Comparison of ENCODE assay signal across 26 mouse cellular contexts in genomic region chrX:168913519-168913918, GRCm38 (mm10).
DNase-seq lines count a peak whose midpoint lies in the region; ATAC-seq and TF ChIP-seq lines count a peak whose summit lies in the region.
"Had no signal": no experiment of that assay in that cellular context is flagged by ENCODE, and none has a peak within 500 bp of the region (broad histone marks: within the 10 kb centered on the region; RNA-seq: fewer than 3 reads in every experiment).

No protein-coding gene starts in this region.

- no peak overlapping the region for H3K27ac ChIP-seq in MEL (ENCODE audit: control insufficient read depth, low read depth, low read length)
- H3K27ac ChIP-seq: embryonic facial prominence, embryonic 10.5 days; embryonic facial prominence, embryonic 12.5 days; forebrain, embryonic 13.5 days; forebrain, embryonic 15.5 days had no signal

- no peaks in the 10 kb centered on the region for H3K4me1 ChIP-seq in MEL (ENCODE audit: control insufficient read depth in 1 of 2, insufficient read depth in 2 of 2, low read length in 2 of 2)
- H3K4me1 ChIP-seq: embryonic facial prominence, embryonic 10.5 days; embryonic facial prominence, embryonic 12.5 days; forebrain, embryonic 13.5 days; forebrain, embryonic 15.5 days had no signal

- H3K27me3 ChIP-seq in MEL (ENCODE audit: control insufficient read depth in 1 of 2, insufficient read depth in 2 of 2, low read length in 2 of 2) = peaks cover 0 to 3% of the 10 kb centered on the region in 2 experiments; a peak in 1 of 4 replicates
- H3K27me3 ChIP-seq: CH12.LX; embryonic facial prominence, embryonic 12.5 days; forebrain, embryonic 13.5 days; forebrain, embryonic 15.5 days had no signal

- no peak overlapping the region for H3K9ac ChIP-seq in MEL (ENCODE audit: control insufficient read depth, low read depth, low read length, poor library complexity, severe bottlenecking)
- H3K9ac ChIP-seq: embryonic facial prominence, embryonic 12.5 days; forebrain, embryonic 13.5 days; forebrain, embryonic 15.5 days; forebrain, postnatal 0 days had no signal

- H3K4me3 ChIP-seq in MEL (ENCODE audit: control insufficient read depth in 1 of 2, insufficient read depth in 1 of 2, low read depth in 2 of 2, low read length in 2 of 2) = no peak overlapping the region
- H3K4me3 ChIP-seq: embryonic facial prominence, embryonic 10.5 days; embryonic facial prominence, embryonic 12.5 days; forebrain, embryonic 13.5 days; forebrain, embryonic 15.5 days had no signal

- H3K9me3 ChIP-seq in MEL (replicated peaks; ENCODE audit: insufficient read depth, low read length) = no peaks in the 10 kb centered on the region
- H3K9me3 ChIP-seq: embryonic facial prominence, embryonic 10.5 days; embryonic facial prominence, embryonic 12.5 days; forebrain, embryonic 13.5 days; forebrain, embryonic 15.5 days; G1E had no signal

- no peaks in the 10 kb centered on the region for H3K36me3 ChIP-seq in MEL (ENCODE audit: control insufficient read depth in 1 of 2, insufficient read depth in 2 of 2, low read length in 2 of 2)
- H3K36me3 ChIP-seq: embryonic facial prominence, embryonic 10.5 days; embryonic facial prominence, embryonic 12.5 days; forebrain, embryonic 15.5 days; G1E had no signal

- no peaks in the 10 kb centered on the region for H3K79me2 ChIP-seq in MEL (ENCODE audit: control insufficient read depth, insufficient read depth, low read length, poor library complexity)

- TF ChIP-seq POLR2A in MEL (IDR thresholded peaks at IDR 0.05; ENCODE audit: control insufficient read depth in 1 of 2, insufficient read depth in 1 of 2, low read depth in 1 of 2, low read length in 2 of 2, poor library complexity in 1 of 2) = no peak

- TF ChIP-seq EP300 in MEL (IDR thresholded peaks at IDR 0.05; ENCODE audit: low read depth in 1 of 2, low read length in 2 of 2) = no peak

- peak; percentile 43 for DNase-seq in MEL (ENCODE audit: low read depth, low spot score)
- no peak for DNase-seq in spleen, postnatal 4 days (ENCODE audit: low spot score in 2 of 2)
- no peak for DNase-seq in right cerebral cortex, adult 18-20 months
- DNase-seq in right cerebral cortex, postnatal 4 days = no peak
- DNase-seq: adrenal gland, adult 2 months; adrenal gland, postnatal 10 days; adrenal gland, postnatal 25 days; B cell, adult 2 months; cerebellum, adult 11 months; cerebellum, adult 18-20 months; cerebellum, adult 8-10 months; cerebellum, adult 9-11 months; cerebellum, postnatal 14 days; cerebellum, postnatal 36 days; forebrain, postnatal 0 days had no signal

- peak; percentile 65; the same call in 1 of the 2 replicates for ATAC-seq in common myeloid progenitor, adult 5-6 weeks (replicated peaks; ENCODE audit: low read depth, poor library complexity, severe bottlenecking)
- ATAC-seq in megakaryocyte, adult 5-6 weeks (ENCODE audit: poor library complexity, severe bottlenecking) = peak; percentile 63
- no peak for ATAC-seq in monocyte, adult 5-6 weeks (replicated peaks; ENCODE audit: insufficient number of reproducible peaks, low FRiP score, low TSS enrichment, poor library complexity, severe bottlenecking)
- ATAC-seq: CD4-positive, CD25-positive, alpha-beta regulatory T cell, adult 4 months; forebrain, embryonic 13.5 days; forebrain, embryonic 15.5 days; forebrain, postnatal 0 days; Patski had no signal

- no peak for TF ChIP-seq CTCF in MEL (IDR thresholded peaks at IDR 0.05 in 2 of 3, conservative IDR thresholded peaks at IDR 0.05 in 1 of 3; ENCODE audit: control insufficient read depth in 1 of 3, insufficient read depth in 1 of 3, low read depth in 2 of 3, low read length in 3 of 3, poor library complexity in 1 of 3, severe bottlenecking in 1 of 3)

- TF ChIP-seq RAD21 in MEL (IDR thresholded peaks at IDR 0.05; ENCODE audit: low read depth, low read length) = no peak

TF ChIP-seq in MEL, 35 proteins besides CTCF, POLR2A, EP300 and RAD21:
- TF ChIP-seq ZNF384 (IDR thresholded peaks at IDR 0.05; ENCODE audit: low read depth, low read length) (no peak), CHD1 (IDR thresholded peaks at IDR 0.05; ENCODE audit: low read depth, low read length) (no peak), TCF12 (IDR thresholded peaks at IDR 0.05; ENCODE audit: low read depth, low read length) (no peak), KAT2A (conservative IDR thresholded peaks at IDR 0.05; ENCODE audit: low read depth, low read length) (no peak), E2F4 (IDR thresholded peaks at IDR 0.05; ENCODE audit: borderline replicate concordance, low read depth, low read length) (no peak), GATA1 (IDR thresholded peaks at IDR 0.05; ENCODE audit: low read depth, low read length) (no peak), MYB (IDR thresholded peaks at IDR 0.05; ENCODE audit: low read depth, low read length) (no peak), NELFE (IDR thresholded peaks at IDR 0.05; ENCODE audit: low read depth, low read length) (no peak)
TF ChIP-seq in MEL: peak in this region for 0.
